Mouse (Mus musculus) heart, embryonic 14.5 days (tissue): ENCODE measurements around the gene Nae1. TPM values are rescaled to one million over a fixed set of nuclear protein-coding genes. Genes with fewer than 3 reads are reported as not detected.

Experiments used
- ATAC-seq: fragments of 200-750 bp; cut with Nextera tagmentation; 2 replicates; pipeline ENCODE4 v1.8.0; 2017; ENCODE audit warnings: low read depth, moderate TSS enrichment; ENCODE audit not compliant: insufficient number of reproducible peaks, insufficient read depth, low FRiP score
- H3K27ac ChIP-seq, 2 experiments: fragments of 200-500 bp in 1 of 2; fragments of 300-500 bp in 1 of 2; sonication (generic) in 1 of 2; replicated peaks in 1 of 2; 2 replicates each; pipeline ENCODE4 v1.5.1; 2012 to 2014; ENCODE audit warnings: low read depth in 2 of 2, low read length in 2 of 2, control low read depth in 1 of 2, mild to moderate bottlenecking in 1 of 2, mixed read lengths in 1 of 2; ENCODE audit not compliant: control insufficient read depth in 1 of 2, insufficient read depth in 1 of 2
- H3K27me3 ChIP-seq: fragments of 300-500 bp; sonication (generic); 2 replicates; pipeline ENCODE4 v1.6.1; 2014; ENCODE audit warnings: mild to moderate bottlenecking, low read length, control low read depth; ENCODE audit not compliant: control insufficient read depth, insufficient read depth
- H3K36me3 ChIP-seq: fragments of 300-500 bp; sonication (generic); 2 replicates; pipeline ENCODE4 v1.6.1; 2014; ENCODE audit warnings: mild to moderate bottlenecking, control low read depth, low read length, mixed read lengths; ENCODE audit not compliant: control insufficient read depth, insufficient read depth
- H3K4me1 ChIP-seq, 2 experiments: fragments of 200-500 bp in 1 of 2; fragments of 300-500 bp in 1 of 2; sonication (generic) in 1 of 2; 2 replicates each; pipeline ENCODE4 v1.6.1; 2012 to 2014; ENCODE audit warnings: low read length in 2 of 2, control low read depth in 1 of 2, mixed read lengths in 1 of 2; ENCODE audit not compliant: control insufficient read depth in 2 of 2, insufficient read depth in 2 of 2
- H3K4me2 ChIP-seq: fragments of 300-500 bp; sonication (generic); 2 replicates; pipeline ENCODE4 v1.6.1; 2014; ENCODE audit warnings: mild to moderate bottlenecking, low read length
- H3K4me3 ChIP-seq, 2 experiments: fragments of 200-500 bp in 1 of 2; fragments of 300-500 bp in 1 of 2; sonication (generic) in 1 of 2; 2 replicates each; pipeline ENCODE4 v1.5.1; 2012 to 2014; ENCODE audit warnings: low read length in 2 of 2, mild to moderate bottlenecking in 2 of 2, control low read depth in 1 of 2, low read depth in 1 of 2, moderate library complexity in 1 of 2; ENCODE audit not compliant: control insufficient read depth in 1 of 2, insufficient read depth in 1 of 2
- H3K9ac ChIP-seq: fragments of 300-500 bp; sonication (generic); 2 replicates; pipeline ENCODE4 v1.6.1; 2014; ENCODE audit warnings: mild to moderate bottlenecking, low read length
- H3K9me3 ChIP-seq: fragments of 300-500 bp; sonication (generic); 2 replicates; pipeline ENCODE4 v1.6.1; 2016; ENCODE audit warnings: low read length, control low read depth; ENCODE audit not compliant: control insufficient read depth
- WGBS: fragments of 180-500 bp; shearing (Covaris S2); extraction: QIAGEN DNeasy Blood & Tissue Kit; methylation state at CpG from one replicate; pipeline ENCODE4 v1.1.7; 2014; 5-methylcytosine and 5-hydroxymethylcytosine counted together
- polyA plus RNA-seq: library from polyadenylated mRNA; unstranded; fragments of >200 nt; fragmentation: Nextera tagmentation; extraction: Ambion mirVana; gene quantifications from 2 replicates; pipeline ENCODE4 v1.2.1, GENCODE M21; 2014

Gene Nae1
- polyA plus RNA-seq, 1 experiment from 2014 or later = 80.0 TPM

- peaks cover 62% of the 10 kb centered on the region for H3K27me3 ChIP-seq
- no peak for ATAC-seq
- WGBS = 41% methylated on average over 7 of the region's 7 CpGs
- no peaks in the 10 kb centered on the region for H3K9me3 ChIP-seq
- no peak overlapping the region for H3K27ac ChIP-seq
- H3K36me3 ChIP-seq = no peaks in the 10 kb centered on the region
- H3K4me2 ChIP-seq = peak overlapping the region; percentile 98
- H3K4me1 ChIP-seq = peaks cover 7 to 21% of the 10 kb centered on the region in 2 experiments
- peak overlapping the region; percentile 69 for H3K9ac ChIP-seq
- peak overlapping the region in 1 of 2 experiments; percentile 58; a peak in 2 of 4 replicates for H3K4me3 ChIP-seq
Observed at GRCm38 (mm10) chr8:104540238-104540637, 5.8 kb upstream of the Nae1 start.

- no peak for ATAC-seq
- H3K36me3 ChIP-seq = no peaks in the 10 kb centered on the region
- no peak overlapping the region for H3K4me3 ChIP-seq
- H3K9me3 ChIP-seq = no peaks in the 10 kb centered on the region
- H3K9ac ChIP-seq = no peak overlapping the region
- no peak overlapping the region for H3K4me2 ChIP-seq
- no peak overlapping the region for H3K27ac ChIP-seq
- peaks cover 62% of the 10 kb centered on the region for H3K27me3 ChIP-seq
- WGBS = 85% methylated on average over 2 of the region's 2 CpGs
- peaks cover 12 to 25% of the 10 kb centered on the region in 2 experiments for H3K4me1 ChIP-seq
Observed at GRCm38 (mm10) chr8:104539566-104539965, 5.1 kb upstream of the Nae1 start.

- Histone ChIP-seq H3K9ac (no peak overlapping the region), H3K4me2 (no peak overlapping the region), H3K4me3 (no peak overlapping the region), H3K4me1 (peaks cover 12 to 25% of the 10 kb centered on the region in 2 experiments), H3K36me3 (no peaks in the 10 kb centered on the region), H3K9me3 (no peaks in the 10 kb centered on the region), H3K27me3 (peaks cover 59% of the 10 kb centered on the region), H3K27ac (no peak overlapping the region)
- no peak for ATAC-seq
- WGBS = 86% methylated on average over 4 of the region's 4 CpGs
Observed at GRCm38 (mm10) chr8:104538896-104539295, 4.5 kb upstream of the Nae1 start.

GRCm38 (mm10) chr8:104536028-104536427 is 1.6 kb upstream of the Nae1 start:
- Histone ChIP-seq H3K36me3 (no peaks in the 10 kb centered on the region), H3K4me2 (peak overlapping the region; percentile 81), H3K9ac (no peak overlapping the region), H3K4me3 (no peak overlapping the region), H3K27ac (no peak overlapping the region), H3K27me3 (peaks cover 30% of the 10 kb centered on the region), H3K4me1 (peaks cover 9 to 25% of the 10 kb centered on the region in 2 experiments), H3K9me3 (no peaks in the 10 kb centered on the region)
- 81% methylated on average over 4 of the region's 4 CpGs for WGBS
- ATAC-seq = no peak

DNA sequence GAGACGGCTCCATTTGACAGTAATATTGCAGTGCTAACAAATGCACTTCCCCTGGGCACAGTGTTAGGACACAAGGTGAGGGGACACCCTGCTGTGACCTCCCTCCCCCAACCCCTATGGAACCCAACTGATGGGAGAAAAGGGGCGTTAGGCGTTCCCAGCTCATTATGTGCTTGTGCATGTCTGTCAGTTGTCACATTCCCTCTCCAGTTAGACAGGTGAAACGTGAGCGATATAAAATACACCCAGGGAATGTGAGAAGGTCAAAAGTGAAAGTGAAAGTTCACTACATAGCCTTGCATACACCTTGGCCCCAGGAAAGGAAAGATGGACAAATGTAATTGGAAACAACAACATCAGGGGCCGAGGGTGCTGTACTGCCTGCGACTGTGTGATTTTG is 941 bp upstream of the Nae1 start:
- Histone ChIP-seq H3K27ac (no peak overlapping the region), H3K27me3 (peaks cover 24% of the 10 kb centered on the region), H3K4me1 (peaks cover 7 to 23% of the 10 kb centered on the region in 2 experiments), H3K9me3 (no peaks in the 10 kb centered on the region), H3K9ac (peak overlapping the region; percentile 96), H3K4me3 (peak overlapping the region; percentile 34 to 96), H3K36me3 (no peaks in the 10 kb centered on the region; the same call in 1 of the 2 replicates), H3K4me2 (peak overlapping the region; percentile 81)
- 28% methylated on average over 7 of the region's 7 CpGs for WGBS
- ATAC-seq = no peak

DNA sequence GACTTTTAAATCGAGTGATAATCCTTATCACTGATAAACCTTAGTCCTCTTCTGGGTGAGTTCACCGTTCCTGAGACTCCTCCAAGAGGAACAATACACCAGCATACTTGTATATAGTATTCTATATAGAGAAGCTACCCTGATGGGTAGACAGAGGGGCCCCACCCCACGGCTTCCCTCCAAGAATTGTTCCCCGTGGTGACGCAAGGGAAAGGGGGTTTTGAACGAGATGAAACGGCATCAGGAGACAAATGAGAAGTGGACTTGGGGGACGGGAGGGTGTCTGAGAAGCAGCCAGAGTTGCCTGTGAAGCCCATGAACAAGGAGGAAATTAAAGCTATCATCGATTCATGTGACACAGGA is 323 bp upstream of the Nae1 start:
- peaks cover 6% of the 10 kb centered on the region for H3K36me3 ChIP-seq
- H3K4me2 ChIP-seq = peak overlapping the region; percentile 81
- peak; percentile 49; the same call in 1 of the 2 replicates for ATAC-seq
- H3K27me3 ChIP-seq = peaks cover 17% of the 10 kb centered on the region
- H3K9me3 ChIP-seq = no peaks in the 10 kb centered on the region
- WGBS = 7% methylated on average over 9 of the region's 9 CpGs
- H3K9ac ChIP-seq = peak overlapping the region; percentile 96
- peak overlapping the region; percentile 34 to 96 for H3K4me3 ChIP-seq
- peaks cover 7 to 23% of the 10 kb centered on the region in 2 experiments for H3K4me1 ChIP-seq
- no peak overlapping the region; a peak in 1 of 4 replicates for H3K27ac ChIP-seq

DNA sequence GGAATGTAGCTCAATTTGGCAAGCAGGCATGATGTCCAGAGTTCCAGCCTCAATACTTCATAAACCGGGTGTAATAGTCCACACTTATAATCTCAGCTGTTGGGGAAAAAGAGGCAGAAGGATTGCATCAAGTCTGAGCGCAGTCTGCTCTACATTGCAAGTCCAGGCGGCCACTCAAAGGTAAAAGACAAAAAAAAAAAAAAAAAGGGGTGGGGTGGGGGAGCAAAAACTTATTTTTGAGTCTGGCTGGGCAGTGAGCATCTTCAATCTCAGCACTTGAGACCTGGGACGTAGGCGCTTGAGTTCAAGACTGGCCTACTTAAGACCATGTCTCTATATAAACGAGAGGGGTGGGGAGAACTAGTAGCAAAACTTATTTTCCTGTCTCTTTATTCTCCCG is 886 bp downstream of the Nae1 start:
- no peak for ATAC-seq
- Histone ChIP-seq H3K4me3 (peak overlapping the region; percentile 84 to 96), H3K9ac (peak overlapping the region; percentile 96), H3K27ac (0 out of 4 replicates have a peak overlapping the region, but pooled peaks of 1 of the 2 experiments have one; percentile 71), H3K9me3 (no peaks in the 10 kb centered on the region), H3K36me3 (peaks cover 15% of the 10 kb centered on the region), H3K4me2 (peak overlapping the region; percentile 81), H3K4me1 (peaks cover 7 to 23% of the 10 kb centered on the region in 2 experiments), H3K27me3 (peaks cover 7% of the 10 kb centered on the region; the same call in 1 of the 2 replicates)
- 20% methylated on average over 7 of the region's 7 CpGs for WGBS

GRCm38 (mm10) chr8:104529671-104530070 is 4.8 kb downstream of the Nae1 start:
- Histone ChIP-seq H3K27ac (no peak overlapping the region), H3K4me3 (no peak overlapping the region), H3K9me3 (no peaks in the 10 kb centered on the region), H3K9ac (no peak overlapping the region), H3K36me3 (peaks cover 50% of the 10 kb centered on the region), H3K27me3 (no peaks in the 10 kb centered on the region), H3K4me2 (no peak overlapping the region), H3K4me1 (peaks cover 0 to 15% of the 10 kb centered on the region in 2 experiments; a peak in 2 of 4 replicates)
- no peak for ATAC-seq
- 85% methylated on average over 6 of the region's 6 CpGs for WGBS
